Mouse (Mus musculus) right cerebral cortex, adult 2 months (tissue): Measurements from ENCODE around the gene Vmn2r30.
"Not testable (repeated sequence)": the region's sequence is repeated elsewhere in the genome, so short reads cannot be mapped to it uniquely, and the experiment has no call there.

ENCODE experiments used
- DNase-seq, 2 experiments: peaks; one replicate each; pipeline ENCODE4 v3.0.0; 2021 to 2022; ENCODE audit warnings: low spot score in 2 of 2

The Vmn2r30 gene

DNA sequence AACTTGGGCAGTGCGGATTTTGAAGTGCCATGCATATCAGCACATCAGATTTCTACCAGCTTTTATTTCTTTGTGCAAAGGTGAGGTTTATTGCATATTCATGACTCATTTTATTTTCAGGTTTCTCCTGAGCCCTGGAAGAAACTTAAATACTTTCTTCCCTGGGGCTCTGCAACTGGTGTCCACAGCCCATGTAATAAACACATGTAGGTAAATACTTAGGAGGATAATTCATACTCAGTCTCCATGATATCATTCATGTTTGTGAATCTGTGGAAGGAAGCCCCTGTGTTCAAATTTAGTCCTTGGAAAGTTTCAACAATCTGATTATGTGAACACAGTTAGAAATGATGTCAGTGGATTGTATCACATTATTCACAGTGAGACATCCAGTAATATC, at the start of gene Vmn2r30:
Gene Vmn2r30 (minus strand): TSS at position 101 of the 400 bp plus-strand sequence.
- DNase-seq = not testable (repeated sequence)

GRCm38 (mm10) chr7:7374431-7374830, 37.0 kb upstream of the Vmn2r30 start, which contains the start of gene Gm45783:
Gene Gm45783 (minus strand): TSS chr7:7374573.
- not testable (repeated sequence) for DNase-seq

- DNase-seq = peak; percentile 71 to 72
Measured at GRCm38 (mm10) chr7:7295595-7295994, 41.8 kb downstream of the Vmn2r30 start.

- no peak for DNase-seq
Measured at GRCm38 (mm10) chr7:7281383-7281782, 56.0 kb downstream of the Vmn2r30 start.

- peak; percentile 94 for DNase-seq
Measured at GRCm38 (mm10) chr7:7277966-7278567, 59.3 kb downstream of the Vmn2r30 start, which contains the start of gene Gm45844. Gene Gm45844 (minus strand): TSS chr7:7278289.

GRCm38 (mm10) chr7:7277556-7277955, 59.9 kb downstream of the Vmn2r30 start:
- DNase-seq = not testable (repeated sequence)
